Mouse (Mus musculus) E14TG2a.4 (cell line): Measurements from ENCODE around the gene Ahsa1.
"Not testable (repeated sequence)": the region's sequence is repeated elsewhere in the genome, so short reads cannot be mapped to it uniquely, and the experiment has no call there.

Source experiments
- H3K27me3 ChIP-seq: 2 replicates; pipeline ENCODE4 v1.6.1; 2014; ENCODE audit warnings: low read length, control low read depth; ENCODE audit not compliant: insufficient read depth
- H3K36me3 ChIP-seq: 2 replicates; pipeline ENCODE4 v1.6.1; 2014; ENCODE audit warnings: low read length, control low read depth; ENCODE audit not compliant: insufficient read depth
- H3K4me1 ChIP-seq: replicated peaks from 2 replicates; pipeline ENCODE4 v1.6.1; 2014; ENCODE audit warnings: low read depth, low read length, control low read depth
- H3K4me3 ChIP-seq: replicated peaks from 2 replicates; pipeline ENCODE4 v1.5.1; 2014; ENCODE audit warnings: mild to moderate bottlenecking, low read length
- H3K9me3 ChIP-seq: 2 replicates; pipeline ENCODE4 v1.6.1; 2014; ENCODE audit warnings: low read length, control low read depth
- CTCF ChIP-seq: conservative IDR thresholded peaks from 2 replicates; pipeline ENCODE4 v1.5.1; 2014; ENCODE audit warnings: low read length
- NANOG ChIP-seq: IDR thresholded peaks from 2 replicates; pipeline ENCODE4 v1.6.1; 2014; ENCODE audit warnings: borderline replicate concordance, low read length, mixed read lengths
- POU5F1 ChIP-seq: IDR thresholded peaks from 2 replicates; pipeline ENCODE4 v1.6.1; 2014; ENCODE audit warnings: low read length, borderline replicate concordance

Ahsa1 gene

DNA sequence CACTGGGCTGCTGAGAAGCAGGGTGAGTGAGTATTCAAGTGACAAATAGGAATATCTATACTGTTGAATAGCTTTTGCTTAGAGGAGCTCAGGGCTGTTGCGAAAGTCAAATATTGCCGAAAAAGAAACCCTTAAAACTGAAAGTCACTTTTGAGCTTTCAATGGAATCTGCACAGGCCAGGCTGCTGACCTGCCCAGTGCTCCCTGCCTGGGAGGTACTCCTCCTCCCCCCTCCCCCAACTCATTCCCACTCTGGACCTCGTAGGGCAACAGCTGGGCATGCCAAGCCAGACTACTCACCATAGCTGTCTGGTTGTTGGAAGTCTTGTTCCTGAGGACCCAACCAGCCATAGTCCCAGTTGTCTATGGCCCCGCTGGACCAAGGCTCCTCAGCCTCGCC lies 18.4 kb downstream of the Ahsa1 start:
- H3K4me3 ChIP-seq: no peak overlapping the region
- H3K27me3 ChIP-seq: peaks cover 8% of the 10 kb centered on the region
- TF ChIP-seq POU5F1: no peak
- TF ChIP-seq CTCF: no peak
- TF ChIP-seq NANOG: no peak
- peaks cover 7% of the 10 kb centered on the region; the same call in 1 of the 2 replicates for H3K36me3 ChIP-seq
- peaks cover 13% of the 10 kb centered on the region for H3K9me3 ChIP-seq
- H3K4me1 ChIP-seq: peaks cover 75% of the 10 kb centered on the region

DNA sequence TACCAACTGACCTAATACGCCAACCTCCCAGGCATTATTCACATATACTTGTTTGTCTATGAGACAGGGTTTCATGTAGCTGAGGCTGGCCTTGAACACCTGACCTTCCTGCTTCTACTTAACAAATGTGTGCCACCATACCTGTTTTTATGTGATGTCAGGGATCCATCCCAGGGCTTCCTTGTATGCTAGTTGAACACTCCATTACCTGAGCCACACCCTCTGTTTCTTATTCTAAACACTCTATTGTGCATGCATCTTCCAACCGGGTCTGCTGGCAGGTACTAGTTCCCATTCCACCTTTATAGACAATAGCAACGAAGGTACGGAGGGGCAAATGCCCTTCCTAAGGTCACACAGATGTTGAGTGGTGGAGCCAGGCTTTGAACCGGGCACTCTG lies 22.8 kb downstream of the Ahsa1 start:
- H3K36me3 ChIP-seq: peaks cover 7% of the 10 kb centered on the region; the same call in 1 of the 2 replicates
- H3K9me3 ChIP-seq: peaks cover 13% of the 10 kb centered on the region
- no peak overlapping the region for H3K4me3 ChIP-seq
- no peaks in the 10 kb centered on the region for H3K27me3 ChIP-seq
- peaks cover 62% of the 10 kb centered on the region for H3K4me1 ChIP-seq
- no peak for TF ChIP-seq CTCF
- TF ChIP-seq NANOG: peak; percentile 59; the same call in 1 of the 2 replicates

DNA sequence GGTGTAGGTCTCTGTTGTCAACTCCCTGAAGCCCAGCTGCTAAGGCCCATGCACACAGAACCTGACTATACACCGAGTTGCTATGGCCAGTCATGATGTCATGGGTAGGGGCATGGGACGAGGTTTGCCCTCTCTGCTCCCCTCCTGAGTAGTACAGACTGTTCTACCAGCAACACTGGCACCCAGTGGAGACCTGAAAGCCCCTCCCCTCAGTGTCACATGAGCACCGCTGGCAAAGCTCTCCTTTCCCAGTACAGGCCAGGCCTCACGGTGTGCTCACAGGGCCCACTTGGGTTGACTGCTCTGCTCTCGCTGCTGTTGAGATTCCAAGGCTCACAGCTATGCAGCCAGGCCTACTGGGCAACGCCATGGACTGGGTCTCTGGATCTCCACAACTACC lies 27.7 kb downstream of the Ahsa1 start:
- Histone ChIP-seq H3K4me3 (no peak overlapping the region), H3K4me1 (peaks cover 47% of the 10 kb centered on the region), H3K27me3 (peaks cover 10% of the 10 kb centered on the region), H3K9me3 (no peaks in the 10 kb centered on the region), H3K36me3 (no peaks in the 10 kb centered on the region)
- no peak for TF ChIP-seq NANOG
- no peak for TF ChIP-seq POU5F1
- no peak for TF ChIP-seq CTCF

DNA sequence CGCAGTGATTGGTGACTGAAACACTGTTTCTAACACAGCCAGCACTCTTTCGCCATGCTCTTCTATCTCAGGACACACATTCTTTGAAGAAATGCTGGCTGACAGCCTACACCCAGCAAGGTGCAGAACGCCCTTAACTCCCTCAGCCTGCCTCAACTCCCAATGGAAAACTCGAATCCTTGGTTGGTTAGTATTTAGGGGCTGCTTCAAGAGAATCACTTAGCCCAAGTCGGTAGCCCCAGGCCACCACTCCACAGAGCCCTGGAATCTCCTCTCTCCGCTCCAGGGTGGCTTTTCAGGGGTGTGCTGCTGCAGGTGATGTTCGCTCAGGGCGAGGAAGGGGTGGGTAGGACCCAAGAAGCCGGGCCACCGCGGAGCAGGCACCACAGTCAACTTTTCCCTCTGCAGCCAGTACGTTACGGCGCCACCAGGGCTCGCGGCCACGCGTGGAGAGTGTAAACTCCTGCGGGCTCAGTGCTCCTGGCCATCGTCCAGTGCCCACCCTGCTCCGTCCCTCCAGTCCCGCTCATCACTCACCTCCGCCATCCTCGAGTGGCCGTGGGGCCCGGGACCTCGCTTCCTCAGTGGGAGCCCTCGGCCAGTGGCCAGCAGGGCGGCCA lies 32.9 kb downstream of the Ahsa1 start:
- TF ChIP-seq POU5F1 (no peak), CTCF (no peak), NANOG (no peak)
- Histone ChIP-seq H3K9me3 (no peaks in the 10 kb centered on the region), H3K36me3 (no peaks in the 10 kb centered on the region), H3K4me3 (peak overlapping the region; percentile 92), H3K27me3 (peaks cover 29% of the 10 kb centered on the region), H3K4me1 (peaks cover 36% of the 10 kb centered on the region)

DNA sequence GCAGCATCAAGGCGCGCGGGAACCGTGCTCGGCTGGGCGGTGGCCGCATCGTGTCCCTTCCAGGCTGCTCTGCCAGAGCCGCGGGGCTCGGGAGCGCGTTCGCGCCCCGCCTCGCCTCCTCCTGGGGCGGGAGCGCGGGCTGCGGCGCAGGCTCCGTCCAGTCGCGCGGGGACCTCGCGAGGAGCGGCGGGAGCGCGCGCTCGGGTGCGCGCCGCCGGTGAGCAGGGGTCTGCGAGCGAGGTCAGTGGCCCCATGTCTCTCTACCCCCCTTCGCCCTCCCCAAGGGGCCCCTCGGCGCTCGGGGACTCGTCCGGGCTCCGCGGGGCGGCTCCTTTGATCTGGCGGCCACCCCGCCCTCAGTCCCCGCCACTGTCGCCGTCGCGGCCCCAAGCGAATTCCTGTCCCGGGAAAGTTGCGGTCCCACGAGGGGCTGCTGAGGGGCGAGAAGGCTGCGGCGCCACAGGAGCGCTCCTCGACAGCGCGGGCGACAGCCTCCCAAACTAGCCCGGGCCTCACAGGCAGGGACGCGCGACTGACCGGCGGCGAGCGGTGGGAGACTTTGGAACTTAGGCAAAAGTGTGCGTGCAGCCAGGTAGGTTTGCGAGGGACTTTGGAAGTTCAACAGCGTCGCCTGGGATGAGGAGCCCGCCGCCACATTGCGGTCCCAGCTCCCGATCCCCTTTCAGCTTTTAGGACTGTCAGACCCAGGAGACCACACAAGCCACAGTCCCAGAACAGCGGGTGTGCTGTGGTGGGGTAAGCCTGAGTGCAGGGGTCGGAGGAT lies 33.6 kb downstream of the Ahsa1 start, which contains the start of gene Ism2:
Gene Ism2 (minus strand): TSS at position 49 of the 784 bp plus-strand sequence.
- Histone ChIP-seq H3K9me3 (no peaks in the 10 kb centered on the region), H3K4me1 (peaks cover 35% of the 10 kb centered on the region), H3K36me3 (no peaks in the 10 kb centered on the region), H3K4me3 (peak within 1 kb of the TSS; percentile 92), H3K27me3 (peaks cover 29% of the 10 kb centered on the region)
- TF ChIP-seq NANOG (no peak), POU5F1 (no peak), CTCF (no peak)

DNA sequence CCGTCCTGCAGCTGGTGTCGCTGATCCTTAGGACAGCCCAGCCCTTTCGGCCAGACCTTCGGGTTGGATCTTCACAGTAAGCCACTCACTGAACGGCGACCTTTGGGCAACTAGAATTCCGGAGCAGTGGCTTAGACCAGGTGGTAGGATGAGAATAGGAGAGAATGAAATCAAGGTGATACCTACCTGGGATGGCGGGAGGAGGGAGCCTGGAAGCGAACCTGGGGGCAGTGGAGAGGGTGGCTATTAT lies 34.1 kb downstream of the Ahsa1 start:
- Histone ChIP-seq H3K27me3 (peaks cover 29% of the 10 kb centered on the region), H3K4me1 (peaks cover 34% of the 10 kb centered on the region), H3K9me3 (no peaks in the 10 kb centered on the region), H3K4me3 (peak overlapping the region; percentile 92), H3K36me3 (no peaks in the 10 kb centered on the region)
- TF ChIP-seq NANOG: no peak
- no peak for TF ChIP-seq POU5F1
- no peak for TF ChIP-seq CTCF

DNA sequence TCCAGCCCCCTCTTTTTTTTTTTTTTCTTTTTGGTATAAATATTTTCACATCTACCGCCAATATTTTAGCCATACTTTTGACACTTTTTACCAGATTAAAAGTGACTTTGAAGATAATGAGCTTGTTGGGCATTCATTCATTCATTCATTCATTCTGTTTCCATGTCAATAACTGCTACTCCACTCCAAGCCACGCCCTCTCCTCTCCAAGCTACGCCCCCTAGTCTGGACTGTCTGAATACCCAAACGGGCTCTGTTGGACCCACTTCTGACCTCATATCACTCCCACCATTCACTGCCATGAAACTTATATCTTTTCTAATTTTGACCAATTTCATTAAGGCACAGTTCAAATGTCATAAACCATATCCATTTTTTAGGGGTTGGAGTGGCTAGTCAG lies 34.9 kb downstream of the Ahsa1 start:
- TF ChIP-seq CTCF (no peak), POU5F1 (no peak), NANOG (no peak)
- Histone ChIP-seq H3K36me3 (no peaks in the 10 kb centered on the region), H3K4me3 (no peak overlapping the region), H3K4me1 (peaks cover 42% of the 10 kb centered on the region), H3K9me3 (no peaks in the 10 kb centered on the region), H3K27me3 (peaks cover 29% of the 10 kb centered on the region)

DNA sequence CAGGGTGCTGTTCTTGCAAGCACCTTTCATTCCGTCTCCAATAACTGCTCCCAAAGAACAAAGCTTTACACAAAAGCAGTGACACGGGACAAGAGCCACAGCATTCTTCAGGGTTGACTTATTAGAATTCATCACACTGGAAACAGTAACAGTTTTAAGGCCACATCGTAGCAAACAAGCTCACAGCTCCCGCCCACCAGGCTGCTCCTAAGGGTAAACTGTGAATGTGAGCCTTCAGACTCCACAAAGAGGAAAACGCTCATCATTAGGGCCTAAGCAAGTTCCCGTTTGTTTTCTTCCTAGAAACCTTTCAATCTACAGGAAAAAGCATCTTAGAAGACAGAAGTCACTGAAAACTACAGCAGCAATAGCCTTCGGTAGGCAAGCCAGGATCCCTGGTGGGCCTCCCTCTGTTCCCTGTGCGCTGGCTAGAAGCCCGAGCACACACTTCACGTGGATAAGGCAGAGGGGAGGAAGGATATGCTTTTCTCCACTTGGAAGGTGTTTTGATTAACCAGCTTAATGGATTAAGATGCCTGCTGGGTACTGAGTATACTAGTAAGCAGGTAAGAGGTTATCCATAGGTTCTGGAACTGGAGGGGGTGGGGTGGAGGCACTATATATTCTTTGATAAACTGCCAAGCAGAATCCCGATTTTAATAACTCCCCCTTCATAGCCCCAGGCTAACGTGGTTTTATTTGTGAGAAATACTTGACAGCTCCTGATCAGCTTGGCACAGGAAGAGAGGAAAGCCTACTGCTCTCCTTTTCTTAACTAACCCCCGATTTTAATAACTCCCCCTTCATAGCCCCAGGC lies 39.7 kb downstream of the Ahsa1 start:
- Histone ChIP-seq H3K27me3 (peaks cover under 1% of the 10 kb centered on the region; the same call in 1 of the 2 replicates), H3K9me3 (no peaks in the 10 kb centered on the region), H3K4me3 (no peak overlapping the region), H3K4me1 (peaks cover 20% of the 10 kb centered on the region), H3K36me3 (peaks cover 35% of the 10 kb centered on the region)
- TF ChIP-seq CTCF: no peak
- no peak for TF ChIP-seq NANOG
- TF ChIP-seq POU5F1: no peak

DNA sequence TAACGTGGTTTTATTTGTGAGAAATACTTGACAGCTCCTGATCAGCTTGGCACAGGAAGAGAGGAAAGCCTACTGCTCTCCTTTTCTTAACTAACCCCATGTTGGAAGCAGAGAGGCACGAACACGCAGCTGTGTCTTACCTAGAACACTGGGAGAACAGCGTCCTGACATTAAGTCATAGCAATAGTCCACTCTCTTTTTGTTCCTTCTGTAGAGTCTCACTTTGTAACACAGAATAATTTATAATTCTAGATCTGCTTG lies 40.2 kb downstream of the Ahsa1 start:
- H3K4me3 ChIP-seq, H3K27me3 ChIP-seq, H3K9me3 ChIP-seq: not testable (repeated sequence)
- Histone ChIP-seq H3K36me3 (peaks cover 40% of the 10 kb centered on the region), H3K4me1 (peaks cover 16% of the 10 kb centered on the region)
